Mouse (Mus musculus): ENCODE measurements around the gene Ankrd50.

Ankrd50 gene

DNA sequence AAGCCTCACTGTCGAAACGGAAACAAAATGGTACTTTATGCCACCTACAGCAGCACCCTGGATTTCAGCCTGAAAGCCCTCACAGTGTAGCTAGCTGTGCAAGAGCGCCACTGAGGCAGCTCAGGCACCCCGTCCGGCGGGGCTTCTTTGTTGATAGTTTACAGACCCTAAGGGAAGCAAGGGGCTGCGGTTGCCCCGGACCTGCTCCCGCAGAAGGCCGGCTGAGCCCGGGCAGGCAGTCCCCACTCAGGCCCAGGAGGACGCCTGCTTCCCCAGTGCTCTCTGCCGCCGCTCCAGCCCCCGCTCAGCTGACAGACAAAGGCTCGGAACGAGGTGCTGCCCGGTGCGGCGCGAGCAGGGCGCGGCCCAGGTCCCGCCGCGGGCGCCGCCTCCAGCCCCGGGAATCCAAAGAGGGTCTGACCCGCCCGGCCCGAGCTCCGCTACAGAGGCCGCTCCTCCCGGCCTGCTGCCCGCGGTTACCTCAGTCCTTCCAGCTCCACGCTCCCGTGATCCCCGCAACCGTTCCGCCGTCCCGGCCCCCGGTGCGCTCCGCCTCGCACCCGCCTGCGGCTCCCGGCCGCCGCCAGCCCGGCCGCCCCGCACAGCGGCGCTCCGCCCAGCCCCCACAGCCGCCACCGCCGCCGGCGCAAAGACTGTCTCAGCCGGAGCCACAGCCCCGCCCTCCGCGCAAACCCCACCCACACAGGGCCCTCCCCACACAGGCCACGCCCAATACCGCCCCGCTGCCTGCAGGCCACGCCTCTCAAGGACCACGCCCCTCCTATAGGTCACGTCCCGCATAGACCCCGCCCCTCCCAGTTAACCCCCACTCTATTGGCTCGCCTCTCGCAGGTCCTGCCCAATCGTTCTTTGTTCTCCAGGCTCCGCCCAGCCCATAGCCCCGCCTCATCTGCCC, at the start of gene Ankrd50:
TSS of gene Ankrd50 (minus strand) at position 654 of the 916 bp plus-strand sequence.
- peak; percentile 66 for DNase-seq (ENCODE audit: extremely low spot score, low read depth, low spot score)

DNA sequence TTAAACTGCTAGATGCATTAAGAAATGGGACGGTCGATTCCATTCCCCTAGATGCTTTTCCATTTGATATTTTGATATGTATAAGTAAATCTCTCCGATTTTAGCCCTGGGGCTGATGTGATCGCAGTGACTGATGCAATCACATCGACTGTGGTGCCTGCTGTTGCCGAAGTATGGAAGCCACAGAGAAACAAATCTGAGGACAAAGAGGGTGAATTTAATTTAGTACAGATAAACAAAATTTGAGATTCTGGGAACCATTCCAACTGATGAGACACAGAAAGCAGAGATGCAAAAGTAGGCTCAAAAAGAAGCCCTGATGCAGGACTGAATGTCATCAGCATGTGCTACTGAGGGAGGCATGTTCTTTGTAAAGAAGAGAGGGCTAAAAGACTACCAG, 49.6 kb upstream of the Ankrd50 start:
- DNase-seq (ENCODE audit: extremely low spot score, low read depth, low spot score) = no peak

DNA sequence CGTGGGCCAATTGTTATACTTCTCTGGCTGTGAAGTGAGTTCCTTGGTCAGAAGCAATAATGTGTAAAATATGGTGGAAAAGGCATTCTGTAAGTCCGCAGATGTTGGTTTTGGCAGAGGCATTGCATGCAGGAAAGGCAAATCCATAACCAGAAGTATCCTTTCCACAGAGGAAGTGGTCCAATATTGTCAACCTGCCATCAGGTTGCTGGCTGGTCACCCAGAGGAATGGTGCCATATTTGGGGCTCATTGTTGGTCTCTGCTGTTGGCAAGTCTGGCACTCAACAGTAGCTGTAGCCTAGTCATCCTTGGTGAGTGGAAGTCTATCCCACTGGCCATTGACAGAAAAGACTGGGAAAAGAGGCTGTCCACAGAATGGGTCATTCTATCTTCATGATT, 35.8 kb upstream of the Ankrd50 start:
- no peak for DNase-seq (ENCODE audit: extremely low spot score, low read depth, low spot score)

DNA sequence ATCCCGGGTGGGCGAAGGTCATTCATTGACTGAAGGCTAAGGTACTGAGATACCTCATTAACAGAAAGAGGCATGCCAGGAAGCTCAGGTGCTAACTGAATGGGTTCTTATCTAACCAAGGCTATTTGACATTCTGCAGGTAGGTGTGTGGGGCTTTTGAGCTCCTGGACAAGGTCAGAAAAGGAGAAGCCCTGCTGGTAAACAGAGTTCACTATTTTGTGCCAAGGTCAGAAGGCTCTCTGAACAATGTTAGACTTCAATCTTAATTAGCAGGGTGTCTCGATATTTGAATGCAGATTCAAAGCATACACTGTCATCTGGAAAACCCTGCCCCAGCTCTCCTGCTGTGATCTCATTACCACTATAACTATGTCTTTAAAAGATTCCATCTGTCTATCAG, 35.3 kb upstream of the Ankrd50 start:
- no peak for DNase-seq (ENCODE audit: extremely low spot score, low read depth, low spot score)

DNA sequence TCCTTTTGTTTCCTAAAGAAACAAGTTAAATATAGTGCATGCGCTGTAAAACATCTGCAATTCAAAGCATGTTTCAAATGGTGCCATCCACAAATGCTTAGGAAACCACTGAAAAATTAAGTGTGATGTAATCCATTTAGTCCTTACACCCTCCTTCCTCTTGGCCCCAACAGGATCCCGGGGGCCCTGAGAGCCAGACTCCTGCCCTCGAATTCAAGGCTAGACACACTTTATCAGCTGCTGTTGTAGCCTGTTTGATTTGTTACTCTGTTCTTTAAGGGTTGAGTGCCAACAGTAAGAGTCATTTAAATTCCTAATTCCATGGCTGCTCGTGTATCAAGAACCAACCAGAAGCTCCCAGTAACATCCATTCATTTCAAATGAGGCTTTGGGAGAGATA, 19.0 kb upstream of the Ankrd50 start:
- no peak for DNase-seq (ENCODE audit: extremely low spot score, low read depth, low spot score)

DNA sequence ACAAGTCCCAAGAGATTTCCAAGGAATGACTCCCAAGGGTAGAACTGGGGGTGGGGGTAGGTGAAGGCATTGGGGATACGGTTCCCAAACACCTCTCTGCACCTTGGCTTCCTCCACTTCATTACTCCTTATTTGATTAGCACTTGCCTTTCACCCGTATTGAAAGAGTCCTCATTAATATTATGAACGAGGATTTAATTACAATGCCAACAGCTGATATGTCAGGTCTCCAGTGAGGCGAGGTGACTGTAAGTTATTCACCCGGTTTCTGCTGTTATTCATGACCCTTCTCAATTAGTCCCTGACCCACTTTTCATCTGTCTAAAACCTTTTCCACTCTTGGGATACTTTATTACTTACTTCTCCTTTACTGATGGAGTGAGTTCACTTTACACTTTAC, 17.5 kb upstream of the Ankrd50 start:
- DNase-seq (ENCODE audit: extremely low spot score, low read depth, low spot score) = no peak

DNA sequence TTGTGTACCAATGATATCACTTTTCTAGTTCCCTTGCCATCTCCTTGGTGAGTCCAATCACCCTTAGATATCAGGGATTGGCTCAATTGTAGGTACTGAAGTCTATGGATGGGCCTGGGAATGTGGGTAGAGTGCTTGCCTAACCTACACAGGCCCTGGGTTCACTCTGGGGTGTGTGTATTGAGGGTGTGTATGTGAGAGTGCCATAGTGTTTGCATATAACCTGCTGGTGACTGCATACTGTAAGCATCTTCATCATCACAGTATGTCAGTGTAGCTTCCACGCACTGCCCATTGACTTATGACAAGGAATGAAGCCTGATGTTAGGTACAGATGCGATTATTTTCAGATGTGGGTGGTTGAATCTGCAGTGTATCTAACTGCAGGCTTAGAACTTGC, 17.1 kb upstream of the Ankrd50 start:
- DNase-seq (ENCODE audit: extremely low spot score, low read depth, low spot score) = no peak

DNA sequence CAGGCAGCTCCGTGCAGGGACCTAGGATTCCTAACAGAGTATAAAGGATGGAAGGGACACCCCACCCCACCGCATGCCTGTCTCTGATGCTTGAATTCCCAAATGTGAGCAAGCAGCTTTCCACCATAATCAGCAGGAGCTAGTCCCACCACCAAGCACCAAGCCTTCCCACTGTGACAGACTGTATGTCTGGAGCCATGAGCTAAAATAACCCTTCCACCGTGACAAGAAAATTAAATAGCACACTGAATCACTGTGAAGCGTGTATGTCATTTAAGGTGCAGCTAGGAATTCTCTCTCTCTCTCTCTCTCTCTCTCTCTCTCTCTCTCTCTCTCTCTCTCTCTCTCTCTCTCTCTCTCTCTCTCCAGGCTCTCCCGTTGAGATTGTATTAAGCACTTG, 16.7 kb upstream of the Ankrd50 start:
- no peak for DNase-seq (ENCODE audit: extremely low spot score, low read depth, low spot score)

DNA sequence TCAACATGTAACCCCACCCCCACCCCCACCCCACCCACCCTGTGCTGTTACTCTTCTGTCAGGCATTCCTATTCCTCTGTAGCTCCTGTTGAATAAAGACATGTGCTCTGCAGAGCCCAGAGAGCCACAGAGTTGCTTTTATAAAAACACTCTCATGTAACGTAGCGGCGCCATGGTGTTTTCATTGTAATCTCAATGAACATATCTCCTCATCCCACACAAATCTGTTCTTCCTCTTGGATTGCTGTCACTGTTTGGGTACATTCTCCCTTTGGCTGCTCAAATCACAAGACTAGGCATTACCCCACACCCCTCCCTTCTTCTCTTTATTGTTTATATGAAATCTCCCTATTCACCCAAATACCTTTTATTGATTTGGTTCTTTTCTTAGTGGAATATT, 13.9 kb upstream of the Ankrd50 start:
- DNase-seq (ENCODE audit: extremely low spot score, low read depth, low spot score) = no peak

DNA sequence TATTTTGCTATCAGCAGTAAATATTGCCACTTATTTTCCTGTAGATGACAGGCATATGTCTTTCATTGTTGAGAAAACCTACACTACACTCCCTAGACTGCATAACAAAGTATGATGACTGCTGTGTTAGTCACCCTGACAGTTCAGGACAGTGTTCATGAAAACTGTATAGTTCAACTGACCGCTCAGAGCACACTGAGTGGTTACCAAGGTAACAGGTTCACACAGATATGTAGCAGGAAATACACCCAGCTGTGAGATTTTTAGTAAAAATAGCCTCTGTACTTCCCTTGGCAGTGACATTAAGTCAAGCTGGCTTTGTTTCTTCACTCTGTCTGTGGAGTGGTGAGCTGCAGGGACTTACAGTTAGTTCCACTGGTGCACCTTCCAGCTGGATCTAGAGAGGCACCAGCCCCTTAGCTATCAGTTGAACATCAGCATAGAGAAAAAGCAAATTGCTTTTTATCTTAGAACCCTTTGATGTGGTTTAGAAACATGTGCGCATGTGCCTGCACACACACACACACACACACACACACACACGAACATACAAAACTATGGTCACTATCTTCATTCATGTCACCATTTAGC, 12.2 kb upstream of the Ankrd50 start:
- DNase-seq (ENCODE audit: extremely low spot score, low read depth, low spot score) = no peak

DNA sequence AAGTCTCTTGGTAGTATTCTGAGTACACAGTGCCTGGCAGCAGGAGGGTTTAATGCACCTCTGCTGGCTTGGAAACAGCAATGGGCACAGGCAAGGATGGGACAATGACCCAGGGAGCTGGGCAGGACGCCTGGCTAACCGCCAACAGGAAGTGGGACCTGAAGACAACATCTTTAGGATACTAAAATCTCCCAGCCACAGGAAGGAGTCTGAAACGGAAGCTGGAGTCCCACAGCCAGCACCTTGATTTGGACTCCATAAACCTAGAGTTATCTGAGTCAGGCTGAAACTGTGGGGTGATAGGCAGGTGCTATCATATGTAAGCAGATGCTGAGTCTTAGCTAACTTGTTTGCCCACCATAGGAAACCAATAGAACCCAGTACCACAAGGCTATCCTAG, 7.1 kb upstream of the Ankrd50 start:
- DNase-seq (ENCODE audit: extremely low spot score, low read depth, low spot score) = no peak

DNA sequence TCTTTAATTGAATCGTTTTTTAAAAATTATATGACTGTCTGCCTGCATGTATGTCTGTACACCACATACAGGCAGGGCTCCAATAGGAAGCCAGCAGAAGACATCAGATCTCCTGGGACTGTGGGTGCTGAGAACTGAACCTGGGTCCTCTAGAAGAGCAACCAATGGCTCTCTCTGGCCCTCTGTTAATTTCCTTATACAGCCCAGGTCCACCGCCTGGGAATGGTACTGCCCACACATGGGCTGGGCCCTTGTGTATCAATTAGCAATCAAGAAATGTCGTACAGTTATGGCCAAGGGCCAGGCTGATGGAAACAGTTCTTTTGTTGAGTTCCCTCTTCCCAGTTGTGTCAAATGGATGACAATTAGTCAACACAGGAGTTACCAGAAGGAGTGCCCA, 6.6 kb upstream of the Ankrd50 start:
- no peak for DNase-seq (ENCODE audit: extremely low spot score, low read depth, low spot score)

DNA sequence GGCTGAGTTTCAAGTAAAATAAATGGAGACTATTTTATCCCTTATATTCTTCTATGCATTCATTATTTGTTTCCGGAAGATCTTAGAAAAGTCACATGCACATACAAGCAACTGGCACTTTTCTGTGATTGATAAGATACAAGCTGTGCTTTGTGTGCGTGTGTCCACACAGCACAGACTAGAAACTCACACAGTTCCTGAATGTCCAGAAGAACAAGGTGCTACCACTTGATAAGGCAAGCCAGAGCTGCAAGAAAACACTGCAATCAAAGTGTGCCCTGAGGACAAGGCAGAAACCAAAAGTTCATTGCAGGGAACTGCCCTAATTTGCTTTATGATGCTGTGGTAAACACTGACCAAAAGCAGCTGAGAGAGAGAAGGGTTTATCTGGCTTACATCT, 6.1 kb upstream of the Ankrd50 start:
- no peak for DNase-seq (ENCODE audit: extremely low spot score, low read depth, low spot score)

DNA sequence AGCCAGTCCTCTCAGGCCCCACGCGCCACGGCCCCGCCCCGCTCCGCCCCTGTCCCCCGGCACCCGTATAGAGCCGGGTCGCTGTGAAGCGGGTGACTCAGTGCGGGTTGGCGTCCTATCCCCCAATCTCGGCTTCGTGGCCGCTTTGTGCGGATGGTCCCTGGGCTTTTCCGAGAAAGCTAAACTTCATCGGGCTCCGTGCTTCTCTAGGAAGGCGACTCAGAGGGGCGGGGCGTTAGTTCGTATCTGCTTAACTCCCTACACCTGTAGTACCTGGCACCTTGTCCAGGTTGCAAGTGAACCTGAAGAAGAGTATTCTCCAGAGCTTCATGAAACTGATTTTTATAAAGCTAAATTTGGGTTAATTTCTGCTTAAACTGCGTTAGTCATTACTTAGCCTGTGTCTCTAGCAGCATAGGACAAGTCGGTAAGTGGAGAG, 482 bp upstream of the Ankrd50 start:
- DNase-seq (ENCODE audit: extremely low spot score, low read depth, low spot score) = no peak

DNA sequence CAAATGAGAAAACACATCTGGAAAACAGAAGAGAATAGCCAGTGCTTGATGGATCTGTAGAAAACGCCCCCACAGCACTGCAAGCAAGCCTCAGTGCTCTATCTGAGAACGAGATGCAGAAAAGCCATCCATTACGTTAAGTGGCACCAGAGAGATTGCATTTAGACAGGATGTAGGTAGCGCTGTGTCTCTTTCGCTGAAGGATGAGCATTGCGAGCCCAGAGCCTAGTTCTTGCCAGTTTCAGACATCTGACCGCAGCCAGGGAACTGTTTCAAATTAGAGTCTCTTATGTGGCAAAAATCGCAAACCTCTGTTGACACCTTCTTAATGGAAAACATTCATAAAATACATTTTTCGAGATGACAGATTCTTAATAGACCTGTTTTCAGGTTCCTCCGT, 1.1 kb downstream of the Ankrd50 start:
- no peak for DNase-seq (ENCODE audit: extremely low spot score, low read depth, low spot score)

DNA sequence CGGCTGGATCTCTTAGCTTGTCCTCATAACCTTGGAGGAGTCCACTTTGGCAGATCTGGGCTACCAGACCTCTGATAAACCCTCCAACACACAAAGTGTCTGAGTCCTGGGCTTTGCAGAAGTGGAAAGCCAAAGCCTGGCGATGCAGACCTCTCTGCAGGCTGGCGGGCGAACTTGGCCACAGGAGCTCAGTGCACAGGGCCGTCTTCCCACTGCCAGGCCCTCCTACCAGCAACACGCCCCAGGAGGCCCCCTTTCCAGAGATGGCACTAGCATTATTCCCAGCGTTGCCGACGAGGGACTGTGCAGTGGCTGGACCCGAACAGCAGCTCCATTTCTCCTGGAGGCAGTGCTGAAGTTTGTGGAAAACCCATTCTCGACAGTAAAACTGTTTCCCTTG, 1.9 kb downstream of the Ankrd50 start:
- no peak for DNase-seq (ENCODE audit: extremely low spot score, low read depth, low spot score)

DNA sequence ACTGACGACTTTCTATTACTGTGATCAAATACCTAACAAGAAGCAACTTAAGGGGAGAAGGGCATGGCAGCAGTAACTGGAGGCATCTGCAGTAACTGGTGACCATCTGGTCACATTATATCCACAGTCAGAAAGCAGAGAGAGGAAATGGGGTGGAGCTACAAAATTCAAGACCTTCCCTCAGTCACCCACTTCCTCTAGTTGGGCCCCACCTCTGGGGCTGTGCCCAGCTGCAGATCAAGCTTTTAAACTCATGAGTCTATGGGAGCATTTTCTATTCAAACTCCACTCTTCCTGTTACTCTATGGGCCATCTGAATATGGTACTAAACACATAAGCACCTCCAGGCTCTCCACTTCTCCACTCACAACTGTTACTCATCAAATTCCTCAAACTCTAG, 3.5 kb downstream of the Ankrd50 start:
- no peak for DNase-seq (ENCODE audit: extremely low spot score, low read depth, low spot score)

DNA sequence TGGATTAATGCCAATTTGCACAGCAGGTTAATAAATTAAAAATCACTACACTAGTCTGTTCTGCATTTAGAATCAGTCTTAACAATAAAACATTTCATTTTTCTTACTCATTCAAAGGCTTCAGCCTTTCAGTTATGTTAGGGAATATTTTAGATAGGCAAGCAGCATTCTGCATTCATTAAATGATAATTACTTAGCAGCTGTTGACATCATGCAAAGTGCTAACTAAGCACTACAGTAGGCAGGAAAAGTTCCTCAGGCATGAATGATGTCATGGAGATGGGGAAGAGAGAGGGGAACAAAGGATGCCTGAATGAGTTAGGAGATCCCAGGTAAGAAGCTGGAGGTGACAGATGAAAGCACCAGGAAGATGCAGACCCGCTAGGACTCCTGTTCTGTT, 6.7 kb downstream of the Ankrd50 start:
- DNase-seq (ENCODE audit: extremely low spot score, low read depth, low spot score) = no peak

DNA sequence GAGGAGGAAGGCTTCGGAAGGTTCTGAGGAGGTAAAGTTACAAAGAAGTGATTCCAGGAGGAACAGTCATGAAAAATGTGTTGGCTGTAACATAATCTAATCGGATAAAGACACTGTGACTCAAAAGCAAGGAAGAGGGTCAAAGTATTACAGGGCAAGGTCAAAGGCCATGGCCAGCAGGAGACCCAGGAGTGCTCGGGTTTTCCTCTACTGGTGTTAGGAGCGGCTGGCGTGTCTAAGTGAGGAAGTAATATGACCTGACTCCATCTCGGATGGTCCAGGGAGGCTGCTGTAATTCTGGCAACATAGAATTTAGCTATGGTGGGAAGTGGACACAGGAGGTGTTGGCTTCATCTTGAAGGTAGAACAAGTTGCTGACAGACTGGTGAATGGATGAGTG, 9.1 kb downstream of the Ankrd50 start:
- no peak for DNase-seq (ENCODE audit: extremely low spot score, low read depth, low spot score)

DNA sequence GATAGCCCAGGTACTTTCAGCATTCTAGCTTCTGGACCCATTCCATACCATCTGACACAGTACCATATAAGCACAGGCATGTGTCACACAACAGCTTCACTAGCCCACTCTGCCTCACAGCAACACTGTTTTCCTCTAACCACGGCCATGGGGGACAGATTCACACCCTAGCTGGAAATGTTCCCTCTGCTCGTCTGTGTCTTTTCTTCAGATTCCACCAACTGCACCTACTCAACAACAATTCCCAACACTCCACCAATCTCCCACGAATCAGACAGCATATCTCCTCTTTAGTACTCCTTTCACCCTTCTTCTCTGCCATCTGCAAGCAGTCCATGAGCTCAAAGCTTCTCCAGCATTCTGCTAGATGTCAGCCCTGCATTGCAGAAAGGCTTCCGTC, 11.5 kb downstream of the Ankrd50 start:
- no peak for DNase-seq (ENCODE audit: extremely low spot score, low read depth, low spot score)

DNA sequence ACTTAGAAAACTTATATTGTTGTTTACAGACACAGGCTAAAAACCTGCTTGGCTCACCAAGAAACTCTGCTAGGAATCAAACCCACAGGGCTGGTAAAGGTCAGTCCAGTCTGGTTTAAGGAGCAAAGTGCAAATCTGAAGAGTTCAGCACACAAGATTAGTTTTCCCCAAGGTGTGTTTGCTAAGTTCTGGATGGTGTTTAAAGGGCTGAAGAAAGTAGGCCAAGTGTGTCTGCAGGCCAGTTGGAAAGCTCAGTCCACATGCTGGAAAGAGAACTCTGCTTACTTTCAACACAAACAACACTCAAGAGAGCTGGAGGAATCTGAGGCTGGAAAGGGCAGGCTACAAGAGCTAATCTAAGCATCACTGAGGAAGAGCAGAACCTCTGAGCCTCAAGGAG, 13.1 kb downstream of the Ankrd50 start:
- no peak for DNase-seq (ENCODE audit: extremely low spot score, low read depth, low spot score)

DNA sequence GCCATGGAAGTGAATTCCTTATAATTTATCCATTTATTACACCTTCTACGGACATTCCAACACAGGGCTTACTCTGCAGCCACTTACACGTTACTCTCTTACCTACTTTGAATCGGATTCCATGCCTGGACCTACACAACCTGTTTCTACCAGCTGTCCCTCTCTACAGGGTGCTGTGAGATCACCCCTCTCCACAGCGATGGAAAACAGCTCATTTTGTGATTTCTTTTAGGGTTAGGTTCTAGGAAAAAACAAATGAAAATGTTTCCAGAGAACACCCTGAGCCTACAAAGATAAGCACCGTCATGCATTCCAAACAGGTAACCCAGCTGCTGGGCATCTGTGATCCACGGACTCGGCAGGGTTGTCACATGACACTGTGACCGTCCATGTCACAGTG, 16.5 kb downstream of the Ankrd50 start:
- no peak for DNase-seq (ENCODE audit: extremely low spot score, low read depth, low spot score)
